Mouse (Mus musculus) spleen, postnatal 10 days (tissue): ENCODE measurements at regions not wholly inside any gene's neighbourhood (a gene's known extent, or its start where the extent isn't known, plus 50 kb on each side); places are given as distances from the start of the nearest gene placed in this dataset.

Source experiments
- DNase-seq, 2 experiments: peaks; one replicate each; pipeline ENCODE4 v3.0.0; 2021 to 2022; ENCODE audit warnings: low spot score in 2 of 2

DNA sequence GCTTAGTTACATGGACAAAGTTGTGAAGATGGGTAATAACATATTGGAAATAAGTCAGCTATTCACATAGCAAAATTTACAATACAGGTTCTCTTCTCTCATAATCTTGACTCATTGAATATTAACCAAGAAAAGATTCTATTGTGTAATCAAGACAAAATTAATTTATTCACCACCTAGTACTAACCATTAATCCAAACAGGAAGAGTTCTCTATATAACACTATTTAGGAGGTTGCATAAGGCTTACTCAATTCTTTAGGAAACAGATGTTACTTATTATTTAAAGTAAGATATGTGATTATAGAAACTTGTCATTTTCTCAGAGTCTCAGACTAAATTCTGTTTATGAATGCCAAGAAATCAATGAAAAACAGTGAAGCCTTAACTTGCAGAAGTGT lies 600.4 kb upstream of the Tusc1 start:
- DNase-seq = no peak

- DNase-seq = no peak
These were observed 591.8 kb upstream of the Tusc1 start for GRCm38 (mm10) chr4:93927117-93927516.

- DNase-seq = no peak
These were observed 589.1 kb upstream of the Tusc1 start for GRCm38 (mm10) chr4:93924402-93924801.

- no peak for DNase-seq
These were observed 551.3 kb upstream of the Tusc1 start for GRCm38 (mm10) chr4:93886631-93887030.

DNA sequence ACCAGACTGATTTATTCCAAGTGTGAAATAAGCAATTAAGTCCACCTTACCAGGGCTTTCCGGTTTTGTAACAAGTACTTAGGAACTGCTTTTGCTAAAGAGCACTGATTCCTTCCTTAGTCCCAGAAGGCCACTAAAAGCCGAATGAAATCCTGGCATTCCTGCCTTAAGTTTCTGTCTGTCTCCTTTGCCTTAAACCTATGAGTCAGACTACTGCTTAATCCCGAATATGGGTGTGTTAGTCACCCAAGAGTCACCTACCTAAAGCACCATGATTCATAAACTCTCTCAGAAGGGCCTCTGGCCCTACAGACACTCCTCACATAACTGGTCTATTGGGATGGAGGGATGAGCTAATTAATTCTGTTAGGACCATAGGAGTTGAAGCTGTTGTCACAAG lies 546.0 kb upstream of the Tusc1 start:
- no peak for DNase-seq

GRCm38 (mm10) chr4:93879351-93879872 lies 544.1 kb upstream of the Tusc1 start:
- DNase-seq = no peak

- DNase-seq = no peak
These were observed 538.0 kb upstream of the Tusc1 start for GRCm38 (mm10) chr4:93873271-93873670.

- DNase-seq = no peak
These were observed 518.1 kb upstream of the Tusc1 start for GRCm38 (mm10) chr4:93853451-93853850.

- no peak for DNase-seq
These were observed 513.9 kb upstream of the Tusc1 start for GRCm38 (mm10) chr4:93849178-93849577.

- DNase-seq = no peak
These were observed 495.4 kb upstream of the Tusc1 start for GRCm38 (mm10) chr4:93830701-93831100.

GRCm38 (mm10) chr4:93793104-93793503 lies 457.8 kb upstream of the Tusc1 start:
- no peak for DNase-seq

GRCm38 (mm10) chr4:93790157-93790556 lies 454.8 kb upstream of the Tusc1 start:
- no peak for DNase-seq

- DNase-seq = no peak
These were observed 419.2 kb upstream of the Tusc1 start for GRCm38 (mm10) chr4:93754497-93754896.

DNA sequence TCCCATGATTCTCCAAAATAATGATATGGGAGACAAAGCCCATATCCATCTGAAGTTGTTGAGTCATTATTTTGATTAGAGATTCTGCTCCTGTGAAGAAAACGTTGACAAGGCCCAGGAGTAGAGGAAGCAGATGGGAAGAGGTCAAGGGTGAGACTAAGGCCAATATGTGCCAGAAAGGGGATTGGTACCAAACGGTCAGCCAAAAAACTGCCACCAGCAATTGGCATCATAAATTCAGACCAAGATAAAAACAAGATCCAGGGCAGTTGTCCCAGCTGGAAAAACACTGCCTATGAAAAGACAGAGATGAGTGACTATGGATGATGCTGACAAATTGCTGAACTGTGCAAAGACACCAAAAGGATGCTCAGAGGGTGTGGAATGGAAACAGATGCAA lies 411.0 kb upstream of the Tusc1 start:
- no peak for DNase-seq

DNA sequence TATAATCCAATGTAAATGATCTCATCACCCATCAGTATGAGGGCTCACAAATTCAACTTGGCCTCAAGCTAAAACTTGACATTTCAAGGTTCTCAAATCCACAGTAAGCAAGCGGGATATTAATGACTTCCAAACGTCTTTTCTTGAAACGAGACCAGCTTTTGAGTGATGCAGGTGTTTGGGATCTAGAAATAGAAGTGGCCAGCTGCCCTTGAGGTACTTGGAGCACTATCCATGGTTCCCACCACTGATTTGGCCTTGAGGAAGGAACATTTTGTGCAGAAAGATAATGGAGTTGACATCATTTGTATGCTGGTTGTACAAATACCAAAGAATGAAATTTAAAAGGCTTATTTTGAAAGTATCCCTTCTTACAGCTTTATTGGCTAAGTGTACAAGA lies 378.4 kb upstream of the Tusc1 start:
- DNase-seq = no peak

DNA sequence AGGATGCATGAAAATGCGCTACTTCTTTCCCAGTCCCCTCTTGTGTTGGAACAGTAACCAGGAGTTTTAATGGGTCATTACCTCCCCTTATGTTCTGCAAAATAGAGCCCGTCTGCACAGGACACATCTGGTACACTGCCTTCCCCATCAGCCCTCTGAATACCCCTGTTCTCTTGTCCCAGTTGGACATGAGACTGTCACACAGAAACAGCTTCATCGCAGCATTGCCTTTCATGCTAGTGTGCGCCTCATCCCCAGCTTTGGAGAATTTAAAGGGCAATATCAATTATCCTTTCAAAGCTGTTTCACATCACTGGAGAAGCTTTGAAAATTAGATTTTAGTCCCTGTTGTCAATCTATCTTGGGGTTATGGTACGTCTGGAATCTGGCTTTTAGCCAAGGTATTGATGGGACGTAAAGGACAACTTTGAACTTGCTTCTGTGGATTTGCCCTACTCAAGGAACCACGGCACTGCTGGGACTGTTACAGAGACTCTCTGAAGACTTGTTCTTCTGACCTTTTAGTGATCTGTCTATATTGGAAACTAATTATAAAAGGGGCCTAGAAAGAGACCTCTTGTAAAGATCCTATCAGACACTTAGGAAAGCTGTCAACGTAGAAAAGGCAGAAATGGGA lies 341.2 kb upstream of the Tusc1 start:
- no peak for DNase-seq

- no peak for DNase-seq
These were observed 340.6 kb upstream of the Tusc1 start for GRCm38 (mm10) chr4:93675739-93676402.

- no peak for DNase-seq
These were observed 333.7 kb upstream of the Tusc1 start for GRCm38 (mm10) chr4:93669050-93669449.

DNA sequence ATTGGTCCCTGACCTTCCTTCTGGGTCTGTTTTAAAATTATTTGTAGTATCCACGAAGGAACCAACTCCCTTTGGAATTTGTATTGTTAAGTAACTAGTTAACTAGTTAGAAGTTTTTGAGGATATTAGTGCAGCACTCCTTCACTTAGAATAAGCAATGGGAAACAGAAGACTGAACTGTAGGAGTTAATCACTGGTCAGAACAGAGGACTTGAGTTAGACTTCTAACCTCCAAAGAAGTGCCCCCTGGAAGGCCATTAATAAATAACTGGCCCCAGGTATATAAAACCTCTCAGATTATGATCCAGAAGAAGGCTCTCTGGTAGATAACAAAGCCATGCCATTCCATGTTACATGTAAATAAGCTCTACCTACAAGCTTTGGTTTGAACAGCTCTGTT lies 329.0 kb upstream of the Tusc1 start:
- no peak for DNase-seq

GRCm38 (mm10) chr4:93638207-93638606 lies 302.9 kb upstream of the Tusc1 start:
- no peak for DNase-seq

DNA sequence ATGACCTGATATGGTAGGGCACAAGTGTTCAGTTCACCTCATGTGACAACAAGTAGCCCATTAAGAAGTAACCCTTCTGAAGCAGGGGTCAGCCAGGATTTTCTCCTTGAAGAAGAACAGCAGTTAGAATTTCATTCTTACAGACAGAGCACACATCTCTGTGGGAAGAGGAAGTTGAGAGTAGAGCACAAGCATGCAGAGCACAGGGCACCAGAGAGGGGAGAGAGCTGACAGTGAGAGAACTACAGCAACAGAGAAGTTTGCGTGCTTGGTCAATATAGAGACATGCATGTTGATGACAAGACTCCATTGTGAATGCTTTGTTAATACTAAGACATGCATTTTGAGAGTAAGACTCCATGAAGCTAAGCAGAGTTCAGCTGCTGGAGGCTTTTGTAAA lies 263.2 kb upstream of the Tusc1 start:
- no peak for DNase-seq

- no peak for DNase-seq
These were observed 249.0 kb upstream of the Tusc1 start for GRCm38 (mm10) chr4:93584328-93584727.

DNA sequence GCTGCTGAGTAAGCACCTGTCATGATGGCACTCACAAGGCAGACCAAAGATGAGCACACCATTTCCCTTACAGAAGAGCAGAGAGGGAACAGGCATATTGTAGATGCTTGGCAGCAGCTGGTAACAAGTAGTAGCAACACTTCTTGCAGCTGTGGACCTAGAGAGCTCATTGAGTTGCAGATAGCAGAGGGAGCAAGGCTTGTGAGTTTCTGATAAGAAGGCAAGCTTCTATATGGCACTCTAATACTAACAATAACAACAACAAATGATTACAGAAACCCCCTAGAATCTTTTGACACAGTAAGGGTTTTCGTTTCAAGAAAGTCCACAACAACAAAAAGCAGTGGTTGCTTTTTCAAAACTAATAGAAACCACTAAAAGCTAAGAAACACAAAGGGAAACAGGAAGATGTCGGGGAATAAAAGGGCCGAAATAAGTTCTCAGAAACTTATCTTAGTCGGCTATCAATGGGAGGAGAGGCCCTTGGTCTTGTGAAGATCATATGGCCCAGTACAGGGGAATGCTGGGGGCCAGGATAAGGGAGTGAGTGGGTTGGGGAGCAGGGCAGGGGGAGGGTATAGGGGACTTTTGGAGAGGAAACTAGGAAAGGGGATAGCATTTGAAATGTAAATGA lies 248.5 kb upstream of the Tusc1 start:
- DNase-seq = peak; percentile 20 to 38
